Mouse (Mus musculus) CH12.LX (cell line): ENCODE results near the gene Cd200r2. TPM values are rescaled to one million over a fixed set of nuclear protein-coding genes. Genes with fewer than 3 reads are reported as not detected.

ENCODE experiments used
- DNase-seq: peaks from one replicate; pipeline ENCODE4 v3.0.0-alpha.2; 2013; ENCODE audit errors: extremely low read depth
- H3K27ac ChIP-seq: 2 replicates; pipeline ENCODE4 v1.5.1; 2012; ENCODE audit warnings: low read depth, mild to moderate bottlenecking, control low read depth, moderate library complexity; ENCODE audit not compliant: insufficient read depth
- H3K27me3 ChIP-seq: replicated peaks from 2 replicates; pipeline ENCODE3; 2012; ENCODE audit warnings: inconsistent platforms
- H3K36me3 ChIP-seq, 2 experiments: replicated peaks in 1 of 2; 2 replicates each; pipeline versions ENCODE3 to v1.6.1; 2012; ENCODE audit warnings: inconsistent platforms in 1 of 2, low read length in 1 of 2, mild to moderate bottlenecking in 1 of 2, mixed read lengths in 1 of 2, moderate library complexity in 1 of 2; ENCODE audit not compliant: control insufficient read depth in 1 of 2, insufficient read depth in 1 of 2
- H3K4me1 ChIP-seq, 2 experiments: 2 replicates each; pipeline ENCODE4 v1.6.1; 2012; ENCODE audit warnings: inconsistent platforms in 1 of 2, moderate library complexity in 1 of 2; ENCODE audit not compliant: insufficient read depth in 2 of 2, control insufficient read depth in 1 of 2
- H3K4me2 ChIP-seq: 2 replicates; pipeline ENCODE4 v1.6.1; 2012; ENCODE audit warnings: low read depth, mild to moderate bottlenecking, control low read depth; ENCODE audit not compliant: poor library complexity, insufficient read depth, severe bottlenecking
- H3K4me3 ChIP-seq, 3 experiments: fragments of 150-350 bp in 1 of 3; sonication (generic) in 1 of 3; replicated peaks in 1 of 3; 2 replicates each; pipeline versions ENCODE3 to v1.5.1; 2011 to 2012; ENCODE audit warnings: low read depth in 2 of 3, low read length in 2 of 3, mild to moderate bottlenecking in 2 of 3, moderate library complexity in 2 of 3, control low read depth in 1 of 3, improper control_type of control experiment in 1 of 3, inconsistent platforms in 1 of 3, mixed read lengths in 1 of 3; ENCODE audit not compliant: poor library complexity in 1 of 3
- H3K79me2 ChIP-seq: replicated peaks from 2 replicates; pipeline ENCODE4 v1.6.1; 2012; ENCODE audit warnings: mild to moderate bottlenecking, moderate library complexity; ENCODE audit not compliant: control insufficient read depth, poor library complexity, insufficient read depth, severe bottlenecking; ENCODE audit errors: extremely low read depth
- H3K9ac ChIP-seq: 2 replicates; pipeline ENCODE4 v1.6.1; 2012; ENCODE audit warnings: low read depth, mild to moderate bottlenecking, control low read depth, moderate library complexity; ENCODE audit not compliant: insufficient read depth
- H3K9me3 ChIP-seq: replicated peaks from 2 replicates; pipeline ENCODE3; 2012; ENCODE audit warnings: low read length, inconsistent platforms, mixed read lengths
- BHLHE40 ChIP-seq: IDR thresholded peaks from 2 replicates; pipeline ENCODE4 v1.6.1; 2011; ENCODE audit warnings: mild to moderate bottlenecking, low read depth, low read length, improper control_type of control experiment
- CTCF ChIP-seq, 2 experiments: IDR thresholded peaks in 1 of 2; conservative IDR thresholded peaks in 1 of 2; 2 replicates each; pipeline ENCODE4 v1.5.1; 2011 to 2012; ENCODE audit warnings: low read depth in 2 of 2, low read length in 2 of 2, improper control_type of control experiment in 1 of 2, inconsistent platforms in 1 of 2, mild to moderate bottlenecking in 1 of 2, moderate library complexity in 1 of 2
- ELF1 ChIP-seq: IDR thresholded peaks from 2 replicates; pipeline ENCODE4 v1.6.1; 2014; ENCODE audit warnings: low read depth, mild to moderate bottlenecking, inconsistent platforms, low read length, improper control_type of control experiment
- GABPA ChIP-seq: IDR thresholded peaks from 2 replicates; pipeline ENCODE4 v1.6.1; 2012; ENCODE audit warnings: low read depth, low read length, improper control_type of control experiment, inconsistent platforms; ENCODE audit not compliant: insufficient replicate concordance
- IRF4 ChIP-seq: IDR thresholded peaks from 2 replicates; pipeline ENCODE4 v1.6.1; 2014; ENCODE audit warnings: low read depth, mild to moderate bottlenecking, inconsistent platforms, low read length, improper control_type of control experiment
- MAZ ChIP-seq: IDR thresholded peaks from 2 replicates; pipeline ENCODE4 v1.6.1; 2012; ENCODE audit warnings: low read depth, mild to moderate bottlenecking, inconsistent platforms, low read length, improper control_type of control experiment, moderate library complexity
- MXI1 ChIP-seq: IDR thresholded peaks from 2 replicates; pipeline ENCODE4 v1.6.1; 2011; ENCODE audit warnings: mild to moderate bottlenecking, low read depth, low read length, improper control_type of control experiment
- MYC ChIP-seq: IDR thresholded peaks from 2 replicates; pipeline ENCODE4 v1.6.1; 2011; ENCODE audit warnings: low read depth, mild to moderate bottlenecking, improper control_type of control experiment, low read length
- POLR2A ChIP-seq: IDR thresholded peaks from 2 replicates; pipeline ENCODE4 v1.6.1; 2011; ENCODE audit warnings: low read depth, mild to moderate bottlenecking, improper control_type of control experiment, low read length
- RAD21 ChIP-seq: IDR thresholded peaks from 2 replicates; pipeline ENCODE4 v1.6.1; 2011; ENCODE audit warnings: low read depth, mild to moderate bottlenecking, low read length, improper control_type of control experiment, moderate library complexity
- SIN3A ChIP-seq: IDR thresholded peaks from 2 replicates; pipeline ENCODE4 v1.6.1; 2012; ENCODE audit warnings: low read length, improper control_type of control experiment, inconsistent platforms
- SMC3 ChIP-seq: IDR thresholded peaks from 2 replicates; pipeline ENCODE4 v1.6.1; 2011; ENCODE audit warnings: low read depth, low read length, improper control_type of control experiment
- TCF12 ChIP-seq: IDR thresholded peaks from 2 replicates; pipeline ENCODE4 v1.6.1; 2014; ENCODE audit warnings: low read depth, mild to moderate bottlenecking, inconsistent platforms, low read length, improper control_type of control experiment
- USF1 ChIP-seq: IDR thresholded peaks from 2 replicates; pipeline ENCODE4 v1.6.1; 2014; ENCODE audit warnings: low read depth, mild to moderate bottlenecking, inconsistent platforms, low read length, improper control_type of control experiment
- USF2 ChIP-seq: conservative IDR thresholded peaks from 2 replicates; pipeline ENCODE4 v1.6.1; 2011; ENCODE audit warnings: low read depth, low read length, improper control_type of control experiment
- ZC3H11A ChIP-seq: IDR thresholded peaks from 2 replicates; pipeline ENCODE4 v1.6.1; 2012; ENCODE audit warnings: low read depth, mild to moderate bottlenecking, inconsistent platforms, low read length, improper control_type of control experiment
- ZKSCAN1 ChIP-seq: IDR thresholded peaks from 2 replicates; pipeline ENCODE4 v1.6.1; 2012; ENCODE audit warnings: low read depth, inconsistent platforms, low read length, improper control_type of control experiment, borderline replicate concordance
- ZMIZ1 ChIP-seq: IDR thresholded peaks from 2 replicates; pipeline ENCODE4 v1.6.1; 2012; ENCODE audit warnings: low read depth, mild to moderate bottlenecking, inconsistent platforms, low read length, improper control_type of control experiment
- dilution Hi-C: fragments of 300-500 bp; cut with MboI; formaldehyde crosslinking; loops from 2 replicates; pipeline ENCODE4 v1.14.3; 2020; ENCODE audit warnings: low sequenced_read_pairs; ENCODE audit not compliant: extremely low pct_unique_long_range_greater_than_20kb, extremely low pct_ligation_motif_present
- in situ Hi-C: fragments of 300-500 bp; cut with MboI; formaldehyde crosslinking; loops from 3 replicates; pipeline ENCODE4 v1.14.3; 2019; ENCODE audit warnings: low sequenced_read_pairs, low pct_ligation_motif_present, low pct_unique_long_range_greater_than_20kb, mixed read lengths
- polyA plus RNA-seq: library from polyadenylated mRNA; unstranded; fragments of >175 nt; gene quantifications from 2 replicates; pipeline ENCODE4 v1.2.1, GENCODE M21; 2012; ENCODE audit warnings: low read depth; ENCODE audit not compliant: insufficient read length
- total RNA-seq, 2 experiments: library from RNA; depleted of rRNA; stranded (reverse); fragments of 300-350 nt in 1 of 2; fragments of >200 nt in 1 of 2; gene quantifications; 2 replicates each; pipeline ENCODE4 v1.2.3; 2012 to 2014

The Cd200r2 gene
- total and polyA plus RNA-seq, 3 experiments: 0.66 to 2.2 (median 0.74) TPM

- Histone ChIP-seq H3K27me3 (no peaks in the 10 kb centered on the region), H3K79me2 (no peaks in the 10 kb centered on the region), H3K4me2 (no peak overlapping the region), H3K4me3 (no peak overlapping the region), H3K4me1 (peaks cover 3 to 6% of the 10 kb centered on the region in 2 experiments), H3K27ac (no peak overlapping the region), H3K36me3 (no peaks in the 10 kb centered on the region), H3K9me3 (no peaks in the 10 kb centered on the region), H3K9ac (no peak overlapping the region)
- no peak for DNase-seq
- dilution Hi-C loops: no loop called here
- in situ Hi-C loops: no loop called here
- TF ChIP-seq SIN3A (no peak), GABPA (no peak), IRF4 (no peak), USF1 (no peak), ZKSCAN1 (no peak), MXI1 (no peak), BHLHE40 (no peak), ELF1 (no peak), POLR2A (no peak)
Observed at GRCm38 (mm10) chr16:44951360-44952114, 84.6 kb downstream of the Cd200r2 start.

GRCm38 (mm10) chr16:44962296-44962695 is 95.4 kb downstream of the Cd200r2 start:
- H3K4me1 ChIP-seq: peaks cover 21 to 61% of the 10 kb centered on the region in 2 experiments
- peak overlapping the region; percentile 85 for H3K27ac ChIP-seq
- no peak overlapping the region for H3K4me3 ChIP-seq
- H3K36me3 ChIP-seq: no peaks in the 10 kb centered on the region
- peak; percentile 9; the same call in 1 of the 2 replicates for TF ChIP-seq USF2
- TF ChIP-seq MAZ: no peak
- peak in 1 of 2 experiments; percentile 86; a peak in 2 of 4 replicates for TF ChIP-seq CTCF (conservative IDR thresholded peaks at IDR 0.05 in 1 of 2, IDR thresholded peaks at IDR 0.05 in 1 of 2; ENCODE audit: low read depth in 2 of 2, low read length in 2 of 2)
- TF ChIP-seq ZC3H11A: peak; percentile 63; the same call in 1 of the 2 replicates
- TF ChIP-seq SMC3: peak; percentile 90
- TF ChIP-seq RAD21: peak; percentile 90
- no peak for TF ChIP-seq ZMIZ1
- no peak for TF ChIP-seq TCF12
- no peak for TF ChIP-seq MYC
- TF ChIP-seq, all 38 proteins: peak for 5
- in situ Hi-C loops: loop anchor here (5.0 to 10.0 kb wide), 2 partner anchors 53 to 130 kb away; partner anchors contain the start of gene Ccdc80
- dilution Hi-C loops: no loop called here
- Histone ChIP-seq H3K4me2 (peak overlapping the region; percentile 52; the same call in 1 of the 2 replicates), H3K27me3 (no peaks in the 10 kb centered on the region), H3K9me3 (no peaks in the 10 kb centered on the region), H3K79me2 (peaks cover 3% of the 10 kb centered on the region; the same call in 1 of the 2 replicates), H3K9ac (peak overlapping the region; percentile 54; the same call in 1 of the 2 replicates)
- DNase-seq: peak; percentile 51
